Mouse (Mus musculus) small intestine, adult 2 months (tissue): ENCODE data around the gene Sptlc2.

ENCODE experiments used
- CTCF ChIP-seq: fragments of 200-500 bp; IDR thresholded peaks from 2 replicates; pipeline ENCODE4 v1.5.1; 2012; ENCODE audit warnings: low read depth, mild to moderate bottlenecking, control low read depth, inconsistent platforms, low read length, moderate library complexity, mixed read lengths; ENCODE audit not compliant: insufficient replicate concordance, insufficient read length; ENCODE audit errors: extremely low read depth
- POLR2A ChIP-seq: fragments of 200-500 bp; IDR thresholded peaks from 2 replicates; pipeline ENCODE4 v1.6.1; 2012; ENCODE audit warnings: low read depth, mild to moderate bottlenecking, control low read depth, inconsistent platforms, low read length, moderate library complexity

DNA sequence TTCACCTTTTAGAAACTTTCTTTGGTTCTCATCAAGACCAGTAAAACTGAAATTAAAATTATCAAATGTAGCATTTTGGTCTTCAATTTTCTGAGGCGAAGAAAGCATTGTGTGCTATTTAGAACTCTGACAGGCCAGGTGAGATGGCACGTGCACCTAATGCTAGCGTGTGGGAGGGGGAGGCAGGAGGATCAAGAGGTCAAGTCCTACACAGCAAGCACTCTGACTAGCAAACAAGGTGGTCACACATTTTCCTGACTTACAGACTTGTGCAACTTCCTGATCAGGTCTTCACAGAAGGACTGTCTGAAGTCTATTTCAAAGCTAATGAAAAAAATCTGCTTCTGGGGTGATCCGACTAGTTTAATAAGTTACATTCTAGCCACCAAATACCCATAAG is 50.1 kb downstream of the Sptlc2 start:
- TF ChIP-seq POLR2A (no peak), CTCF (no peak)
